Comparison of ENCODE assay signal across 24 mouse cellular contexts in the genomic region with DNA sequence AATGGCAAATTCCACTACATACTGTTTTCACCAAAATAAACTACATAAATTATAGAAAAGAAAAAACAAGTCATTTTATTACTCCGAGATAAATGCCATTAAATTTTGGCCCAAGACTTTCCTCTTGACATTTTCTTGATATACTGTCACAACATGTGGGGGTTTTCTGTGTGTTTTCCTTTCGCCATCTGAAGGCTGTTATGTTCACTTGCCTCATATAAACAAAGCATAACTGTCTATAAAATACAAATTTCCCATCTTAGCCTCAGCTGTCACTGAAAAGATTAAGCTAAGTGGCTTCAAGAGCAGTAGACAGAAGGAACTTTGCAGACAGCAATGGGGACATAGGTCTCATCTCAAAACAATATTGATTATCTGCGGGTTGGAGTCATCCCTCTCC.
"Had no signal": no experiment of that assay in that cellular context is flagged by ENCODE, and none has a peak within 500 bp of the region (broad histone marks: within the 10 kb centered on the region; RNA-seq: fewer than 3 reads in every experiment).

No protein-coding gene starts in this region.

- H3K9ac ChIP-seq: heart, embryonic 12.5 days; hindbrain, embryonic 12.5 days; hindbrain, embryonic 14.5 days; intestine, embryonic 15.5 days; limb, embryonic 13.5 days; limb, embryonic 15.5 days had no signal

- H3K9me3 ChIP-seq: heart, embryonic 10.5 days; heart, embryonic 12.5 days; hindbrain, embryonic 10.5 days; hindbrain, embryonic 12.5 days; intestine, embryonic 15.5 days; limb, embryonic 13.5 days; limb, embryonic 15.5 days had no signal

- H3K4me1 ChIP-seq: heart, embryonic 10.5 days; heart, embryonic 12.5 days; hindbrain, embryonic 12.5 days; intestine, embryonic 15.5 days; limb, embryonic 13.5 days; limb, embryonic 15.5 days had no signal

- H3K4me3 ChIP-seq: gastrocnemius, adult 2 months; heart, embryonic 10.5 days; heart, embryonic 12.5 days; hindbrain, embryonic 10.5 days; hindbrain, embryonic 12.5 days; intestine, embryonic 15.5 days; layer of hippocampus, adult 2 months; left cerebral cortex, adult 2 months; limb, embryonic 13.5 days; limb, embryonic 15.5 days had no signal

- DNase-seq: gastrocnemius, adult 2 months; gastrocnemius, postnatal 10 days; gastrocnemius, postnatal 25 days; heart, adult 18-20 months; heart, postnatal 10 days; heart, postnatal 4 days; kidney, adult 18-20 months; kidney, adult 8-10 months; kidney, postnatal 25 days; kidney, postnatal 4 days; left cerebral cortex, postnatal 4 days had no signal

- H3K27me3 ChIP-seq: heart, embryonic 12.5 days; hindbrain, embryonic 12.5 days; intestine, embryonic 15.5 days; limb, embryonic 13.5 days; limb, embryonic 15.5 days had no signal

- H3K4me2 ChIP-seq: heart, embryonic 12.5 days; hindbrain, embryonic 12.5 days; hindbrain, embryonic 14.5 days; intestine, embryonic 15.5 days; limb, embryonic 13.5 days; limb, embryonic 15.5 days had no signal

- H3K27ac ChIP-seq: gastrocnemius, adult 2 months; heart, embryonic 10.5 days; hindbrain, embryonic 10.5 days; hindbrain, embryonic 12.5 days; hindbrain, embryonic 14.5 days; intestine, embryonic 15.5 days; layer of hippocampus, adult 2 months; left cerebral cortex, adult 2 months; limb, embryonic 13.5 days; limb, embryonic 15.5 days had no signal

- ATAC-seq: hindbrain, embryonic 16.5 days; inflammation-experienced regulatory T-cells, adult 6 months; intestine, embryonic 15.5 days; intestine, postnatal 0 days had no signal
